Mouse (Mus musculus) olfactory bulb, adult 2 months (tissue): ENCODE data around the gene Ly6g6e. TPM values are rescaled to one million over a fixed set of nuclear protein-coding genes. Genes with fewer than 3 reads are reported as not detected.
A peak's percentile ranks its signal among the peaks of the same experiment; 100 is the strongest.

Source experiments
- H3K27ac ChIP-seq: fragments of 200-500 bp; 2 replicates; pipeline ENCODE4 v1.5.1; 2012; ENCODE audit warnings: low read depth, low read length; ENCODE audit not compliant: insufficient read depth
- H3K4me1 ChIP-seq: fragments of 200-500 bp; 2 replicates; pipeline ENCODE4 v1.6.1; 2012; ENCODE audit warnings: low read length; ENCODE audit not compliant: control insufficient read depth, insufficient read depth
- H3K4me3 ChIP-seq: fragments of 200-500 bp; 2 replicates; pipeline ENCODE4 v1.5.1; 2012; ENCODE audit warnings: mild to moderate bottlenecking, low read depth, low read length, moderate library complexity; ENCODE audit not compliant: insufficient read depth
- CTCF ChIP-seq: fragments of 200-500 bp; IDR thresholded peaks from 2 replicates; pipeline ENCODE4 v1.5.1; 2012; ENCODE audit warnings: low read depth, mild to moderate bottlenecking, low read length, moderate library complexity; ENCODE audit not compliant: insufficient read depth
- POLR2A ChIP-seq: fragments of 200-500 bp; IDR thresholded peaks from 2 replicates; pipeline ENCODE4 v1.6.1; 2012; ENCODE audit warnings: mild to moderate bottlenecking, low read depth, low read length, moderate library complexity; ENCODE audit not compliant: insufficient read depth
- WGBS: fragments of 180-500 bp; shearing (Covaris S2); methylation state at CpG from one replicate; pipeline ENCODE4 v1.1.7; 2018; 5-methylcytosine and 5-hydroxymethylcytosine counted together
- polyA plus RNA-seq: library from polyadenylated mRNA; stranded (reverse); fragments of >200 nt; gene quantifications from 2 replicates; pipeline ENCODE4 v1.2.4, GENCODE M21; 2012; ENCODE audit warnings: low replicate concordance; ENCODE audit not compliant: missing spikeins, insufficient read depth, insufficient read length

Ly6g6e gene
- polyA plus RNA-seq, 1 experiment, result not detected

DNA sequence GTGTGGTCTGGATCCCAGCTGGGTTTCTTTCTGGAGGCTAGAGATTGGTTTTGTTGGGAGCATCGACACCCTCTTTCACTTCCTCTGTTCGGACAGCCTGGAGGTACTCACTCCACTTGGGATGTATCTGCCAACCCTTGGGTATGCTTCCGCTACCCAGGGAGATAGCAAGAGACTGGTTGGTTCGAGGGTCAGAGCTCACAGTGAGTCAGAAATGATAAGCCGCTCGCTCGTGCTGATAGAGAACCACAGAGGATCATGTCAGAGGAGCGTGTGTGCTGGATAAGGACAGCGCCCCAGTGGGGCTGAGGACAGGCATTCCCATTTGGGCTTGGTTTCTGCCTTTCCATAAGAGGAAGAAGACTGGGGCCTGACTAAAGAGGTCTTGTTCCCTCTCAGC, 3.1 kb downstream of the Ly6g6e start:
- TF ChIP-seq POLR2A, result no peak
- no peak for TF ChIP-seq CTCF
- Histone ChIP-seq H3K27ac (no peak overlapping the region), H3K4me3 (no peak overlapping the region), H3K4me1 (peaks cover 10% of the 10 kb centered on the region; the same call in 1 of the 2 replicates)
- WGBS, result 63% methylated on average over 9 of the region's 9 CpGs

DNA sequence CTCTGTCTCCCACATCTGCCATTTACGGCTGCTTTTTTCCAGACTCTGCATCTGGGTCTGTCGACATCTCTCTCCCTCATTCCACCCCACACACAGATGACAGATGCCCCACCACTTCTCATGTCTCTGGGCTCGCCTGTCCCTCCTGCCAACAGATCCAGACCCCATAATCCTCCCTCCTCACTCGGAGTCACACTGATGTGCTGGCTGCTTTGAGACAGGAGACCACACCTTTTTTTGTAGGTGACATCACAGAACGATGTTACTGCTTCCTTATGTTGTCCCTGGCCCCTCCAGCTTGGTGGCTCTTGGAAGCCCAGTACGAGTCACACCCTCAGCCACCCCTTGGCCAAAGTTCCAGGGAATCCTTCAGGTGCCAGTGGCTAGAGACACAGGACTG, 3.5 kb downstream of the Ly6g6e start:
- H3K4me1 ChIP-seq, result peaks cover 10% of the 10 kb centered on the region; the same call in 1 of the 2 replicates
- no peak overlapping the region for H3K4me3 ChIP-seq
- TF ChIP-seq CTCF (no peak), POLR2A (no peak)
- 61% methylated on average over 6 of the region's 6 CpGs for WGBS
- H3K27ac ChIP-seq, result no peak overlapping the region

DNA sequence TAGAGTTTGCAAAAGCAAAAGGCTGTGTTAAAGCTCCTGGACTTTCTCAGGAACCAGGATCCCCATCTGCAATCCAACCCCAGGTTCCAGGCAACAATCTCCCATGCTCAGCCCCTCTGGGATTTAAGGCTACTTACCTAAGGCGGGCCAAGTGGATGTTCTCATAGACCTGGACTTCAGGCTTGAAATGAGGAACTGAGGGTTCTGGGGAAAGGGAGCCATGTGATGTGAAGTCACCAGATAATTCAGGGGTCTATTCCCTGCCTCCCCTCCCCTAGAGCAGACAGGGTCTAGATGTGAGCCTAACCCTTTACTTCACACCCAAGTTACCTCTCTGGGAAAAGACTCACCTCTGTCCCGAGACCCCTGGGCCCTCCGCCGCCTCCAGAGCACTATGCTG, 4.0 kb downstream of the Ly6g6e start:
- Histone ChIP-seq H3K4me3 (no peak overlapping the region), H3K27ac (no peak overlapping the region), H3K4me1 (peaks cover 10% of the 10 kb centered on the region; the same call in 1 of the 2 replicates)
- WGBS, result 77% methylated on average over 4 of the region's 4 CpGs
- no peak for TF ChIP-seq CTCF
- no peak for TF ChIP-seq POLR2A

- WGBS, result 88% methylated on average over 16 of the region's 16 CpGs
- H3K4me3 ChIP-seq, result no peak overlapping the region
- H3K27ac ChIP-seq, result no peak overlapping the region
- no peak for TF ChIP-seq POLR2A
- TF ChIP-seq CTCF, result no peak
- peaks cover 2% of the 10 kb centered on the region; the same call in 1 of the 2 replicates for H3K4me1 ChIP-seq
These were observed 6.3 kb downstream of the Ly6g6e start for GRCm38 (mm10) chr17:35082841-35083576.

GRCm38 (mm10) chr17:35083929-35084497, 7.3 kb downstream of the Ly6g6e start:
- TF ChIP-seq CTCF (no peak), POLR2A (no peak)
- Histone ChIP-seq H3K27ac (no peak overlapping the region), H3K4me1 (no peaks in the 10 kb centered on the region), H3K4me3 (no peak overlapping the region)
- WGBS, result 80% methylated on average over 3 of the region's 3 CpGs

GRCm38 (mm10) chr17:35085208-35085865, 8.6 kb downstream of the Ly6g6e start, which contains the start of gene Ly6g6f:
Gene Ly6g6f, minus strand, starts transcription at chr17:35085610.
- TF ChIP-seq POLR2A (no peak), CTCF (no peak)
- no peak within 1 kb of the TSS for H3K4me3 ChIP-seq
- no peak within 1 kb of the TSS for H3K27ac ChIP-seq
- 81% methylated on average over 7 of the region's 7 CpGs for WGBS
- H3K4me1 ChIP-seq, result peaks cover 4% of the 10 kb centered on the region

DNA sequence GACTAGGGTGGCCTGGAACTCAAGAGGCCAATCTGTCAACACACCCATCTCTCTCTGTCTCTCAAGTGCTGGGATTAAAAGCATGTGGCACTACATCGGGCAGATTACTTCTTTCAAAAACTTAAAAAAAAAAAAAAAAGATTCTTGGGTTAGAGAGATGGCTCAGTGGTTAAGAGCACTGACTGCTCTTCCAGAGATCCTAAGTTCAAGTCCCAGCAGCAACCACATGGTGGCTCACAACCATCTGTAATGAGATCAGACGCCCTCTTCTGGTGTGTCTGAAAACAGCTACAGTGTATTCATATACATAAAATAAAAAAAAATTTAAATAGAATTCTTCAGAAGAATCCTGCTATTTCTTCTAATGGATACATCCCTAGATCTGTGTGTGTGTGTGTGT, 11.4 kb downstream of the Ly6g6e start:
- Histone ChIP-seq H3K27ac (no peak overlapping the region), H3K4me1 (peaks cover 12% of the 10 kb centered on the region), H3K4me3 (no peak overlapping the region)
- 46% methylated on average over 2 of the region's 2 CpGs for WGBS
- no peak for TF ChIP-seq POLR2A

- 2% methylated on average over 67 of the region's 67 CpGs for WGBS
- TF ChIP-seq CTCF (no peak), POLR2A (peak; percentile 93)
- H3K27ac ChIP-seq, result peak within 1 kb of the TSS; percentile 99
These were observed 12.3 kb downstream of the Ly6g6e start, which contains the start of gene Abhd16a for GRCm38 (mm10) chr17:35088825-35089644. Gene Abhd16a, plus strand, starts transcription at chr17:35089263.

More at GRCm38 (mm10) chr17:35088825-35089644, 12.3 kb downstream of the Ly6g6e start, which contains the start of gene Abhd16a:
- Histone ChIP-seq H3K4me3 (peak within 1 kb of the TSS; percentile 78), H3K4me1 (peaks cover 12% of the 10 kb centered on the region)
